Mouse (Mus musculus): ENCODE results near the gene Unc93b1.

Gene Unc93b1

GRCm38 (mm10) chr19:3935032-3935895 lies at the start of gene Unc93b1:
TSS of gene Unc93b1 (plus strand) at chr19:3935186.
- peak; percentile 41 for DNase-seq (ENCODE audit: low spot score)

DNA sequence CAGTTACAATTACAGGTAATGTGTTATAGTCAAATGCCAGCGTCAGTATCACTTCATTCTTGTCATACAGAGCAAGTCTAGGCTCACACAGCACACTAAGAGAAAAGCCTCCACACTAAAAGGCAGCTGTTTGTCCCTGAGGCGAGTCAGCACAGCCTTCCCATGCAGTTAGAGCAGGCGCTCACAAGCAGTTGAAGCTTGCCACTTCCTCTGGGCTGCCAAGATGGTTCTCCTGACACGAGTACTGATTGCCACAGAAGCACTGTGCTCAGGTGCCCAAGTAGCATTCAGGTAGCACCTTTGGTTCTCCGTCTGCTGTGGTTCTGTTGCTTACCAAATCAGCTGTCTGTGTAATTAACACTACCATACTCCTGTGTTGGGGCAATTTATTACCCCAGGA lies 45.9 kb upstream of the Unc93b1 start:
- no peak for DNase-seq (ENCODE audit: low spot score)

DNA sequence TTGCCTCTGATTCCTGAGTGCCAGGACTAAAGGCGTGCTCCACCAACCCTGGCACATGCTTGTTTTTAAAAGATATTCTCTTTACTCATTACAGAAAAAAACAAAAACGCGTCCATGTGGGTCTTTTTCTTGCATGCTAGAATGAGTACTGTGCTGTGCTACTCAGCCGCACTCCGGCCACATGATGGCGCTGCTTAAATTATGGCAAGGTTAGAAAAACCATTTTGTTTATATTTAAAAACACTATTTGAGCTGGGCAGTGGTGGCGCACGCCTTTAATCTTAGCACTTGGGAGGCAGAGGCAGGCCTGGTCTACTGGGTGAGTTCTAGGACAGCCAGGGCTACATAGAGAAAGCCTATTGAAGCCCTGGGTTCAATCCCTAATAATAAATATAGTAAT lies 44.8 kb upstream of the Unc93b1 start:
- DNase-seq (ENCODE audit: low spot score), result no peak

GRCm38 (mm10) chr19:3893545-3894116 lies 41.4 kb upstream of the Unc93b1 start:
- no peak for DNase-seq (ENCODE audit: low spot score)

DNA sequence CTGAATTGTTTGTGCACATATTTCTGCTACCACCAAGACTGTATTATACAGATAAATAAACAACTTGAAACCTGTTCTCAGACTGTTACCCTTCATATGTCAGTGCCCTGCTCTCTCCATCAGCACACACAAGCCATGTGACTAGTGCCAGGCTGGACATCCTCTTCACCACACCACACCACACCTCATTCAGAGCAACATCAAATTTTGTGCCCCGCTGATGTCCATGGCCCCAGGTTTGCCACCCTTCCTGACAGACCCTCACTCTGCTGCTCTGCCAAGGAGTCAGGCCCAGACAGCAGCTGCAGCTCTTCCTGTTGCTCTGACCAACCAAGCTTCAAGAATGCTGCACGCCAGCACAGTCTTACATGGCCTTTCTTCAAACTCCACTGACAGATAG lies 40.7 kb upstream of the Unc93b1 start:
- no peak for DNase-seq (ENCODE audit: low spot score)

GRCm38 (mm10) chr19:3895171-3895631 lies 39.8 kb upstream of the Unc93b1 start:
- no peak for DNase-seq (ENCODE audit: low spot score)

DNA sequence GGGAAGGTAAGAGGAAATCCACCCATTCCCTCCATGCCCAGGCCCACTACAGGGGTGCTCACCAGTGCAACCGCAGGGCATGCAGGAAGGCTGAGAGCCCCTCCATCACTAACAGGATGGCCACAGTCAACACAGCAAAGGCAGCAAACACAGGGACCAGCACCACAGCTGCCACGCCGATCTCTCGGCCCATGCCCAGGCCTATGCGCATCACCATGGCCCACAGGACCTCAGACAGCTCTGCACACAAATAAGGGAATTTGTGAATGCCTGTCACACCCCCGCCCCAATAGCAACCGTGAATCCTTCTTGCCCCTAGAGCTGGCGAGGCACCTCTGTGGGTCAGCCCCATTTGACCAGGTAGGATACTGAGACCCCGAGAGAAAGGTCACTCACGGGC lies 38.8 kb upstream of the Unc93b1 start:
- no peak for DNase-seq (ENCODE audit: low spot score)

DNA sequence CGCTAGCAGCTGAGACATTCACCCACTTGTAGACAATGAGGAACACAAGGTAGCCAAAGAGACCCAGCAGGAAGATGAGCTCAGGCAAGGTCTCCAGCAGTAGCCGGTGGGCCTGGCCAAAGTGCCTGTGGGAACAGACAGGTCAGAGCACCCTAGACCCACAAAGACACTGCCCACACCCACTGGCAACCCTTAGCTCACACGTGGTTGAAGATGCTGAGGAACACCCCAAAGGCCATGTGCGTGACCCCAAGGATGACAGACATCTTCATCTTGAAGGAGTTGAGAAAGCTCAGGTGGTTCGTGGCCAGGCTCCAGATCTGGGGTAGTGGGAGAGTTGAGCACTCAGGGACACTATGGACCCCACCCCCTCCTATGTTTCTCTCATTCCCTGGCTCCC lies 37.4 kb upstream of the Unc93b1 start:
- no peak for DNase-seq (ENCODE audit: low spot score)

GRCm38 (mm10) chr19:3898952-3899351 lies 36.0 kb upstream of the Unc93b1 start:
- DNase-seq (ENCODE audit: low spot score), result no peak

DNA sequence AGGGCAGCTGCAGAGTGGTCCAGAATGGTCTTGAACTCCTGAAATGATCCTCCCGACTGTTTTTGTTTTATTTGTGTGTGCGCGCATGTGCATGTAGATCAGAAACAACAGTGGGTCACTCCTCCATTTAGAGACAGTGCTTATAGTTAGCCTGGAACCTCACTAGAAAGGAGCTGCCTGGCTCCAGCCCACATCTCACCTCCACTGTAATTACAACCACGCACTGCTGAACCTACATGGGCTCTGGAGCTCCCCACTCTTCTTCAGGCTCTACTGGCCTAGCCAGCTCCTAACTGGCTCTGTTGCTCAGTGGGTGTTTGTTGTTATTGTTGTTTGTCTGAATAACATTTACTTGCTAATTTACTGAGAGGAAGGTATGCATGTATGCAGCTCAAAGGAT lies 35.4 kb upstream of the Unc93b1 start:
- no peak for DNase-seq (ENCODE audit: low spot score)

GRCm38 (mm10) chr19:3902966-3903365 lies 32.0 kb upstream of the Unc93b1 start:
- no peak for DNase-seq (ENCODE audit: low spot score)

DNA sequence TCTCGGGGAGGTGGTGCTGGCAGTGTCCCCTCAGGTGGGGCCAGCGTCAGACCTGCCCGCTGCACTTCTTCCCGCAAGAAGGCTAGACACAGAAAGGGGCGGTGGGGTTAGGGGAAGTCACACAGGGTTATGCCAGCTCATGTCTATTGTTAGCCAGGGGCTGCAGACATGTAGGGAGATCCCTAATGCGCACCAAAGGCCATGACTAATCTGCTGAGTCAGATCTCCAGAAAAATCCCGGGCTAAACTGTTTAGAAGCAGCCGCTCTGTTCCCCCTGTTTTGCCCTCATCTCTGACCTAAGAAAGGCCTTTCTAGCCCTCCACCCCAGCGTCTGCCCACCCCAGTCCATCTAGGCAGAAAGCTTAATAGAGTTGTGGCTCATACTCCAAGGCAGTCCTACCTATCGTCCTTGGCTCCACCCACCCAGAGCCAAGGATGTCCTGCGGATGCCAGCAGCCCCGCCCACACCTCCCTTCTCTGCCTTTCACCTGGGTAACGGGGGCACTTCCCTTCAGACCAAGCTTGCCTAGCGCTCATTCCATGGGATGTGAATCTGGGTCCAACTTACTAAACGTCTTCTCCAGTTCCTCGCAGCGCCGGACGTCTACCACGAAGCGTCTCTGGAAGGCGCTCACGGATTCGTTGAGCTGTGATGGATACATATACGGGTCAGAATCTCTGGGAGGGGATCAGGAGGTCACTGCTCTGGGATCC lies 31.2 kb upstream of the Unc93b1 start:
- DNase-seq (ENCODE audit: low spot score), result no peak

- no peak for DNase-seq (ENCODE audit: low spot score)
Observed at GRCm38 (mm10) chr19:3904363-3904675, 30.7 kb upstream of the Unc93b1 start.

- no peak for DNase-seq (ENCODE audit: low spot score)
Observed at GRCm38 (mm10) chr19:3905261-3905969, 29.6 kb upstream of the Unc93b1 start.

- DNase-seq (ENCODE audit: low spot score), result no peak
Observed at GRCm38 (mm10) chr19:3906326-3906725, 28.7 kb upstream of the Unc93b1 start.

- peak; percentile 59 for DNase-seq (ENCODE audit: low spot score)
Observed at GRCm38 (mm10) chr19:3906795-3907786, 27.9 kb upstream of the Unc93b1 start, which contains the start of gene Tcirg1. TSS of gene Tcirg1 (minus strand) at chr19:3907133.

GRCm38 (mm10) chr19:3907876-3908660 lies 26.9 kb upstream of the Unc93b1 start:
- no peak for DNase-seq (ENCODE audit: low spot score)

DNA sequence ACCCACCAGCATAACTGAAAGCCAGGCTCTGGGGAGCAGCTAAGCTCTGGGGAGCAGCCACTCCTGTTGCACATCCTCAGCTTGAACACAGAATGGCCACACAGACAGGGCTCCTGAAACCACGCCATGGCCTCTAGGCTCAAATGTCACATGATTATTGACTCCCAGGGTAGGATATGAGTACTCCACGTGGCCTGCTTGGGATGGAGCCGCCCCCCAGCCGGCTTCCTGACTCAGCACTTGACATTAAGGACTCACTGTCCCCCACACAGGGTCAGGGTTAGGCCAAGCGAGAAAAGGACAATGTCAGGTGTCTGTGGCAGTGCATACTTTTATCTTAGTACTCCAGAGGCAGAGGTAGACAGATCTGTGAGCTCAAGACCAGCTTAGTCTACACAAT lies 24.8 kb upstream of the Unc93b1 start:
- DNase-seq (ENCODE audit: low spot score), result no peak

GRCm38 (mm10) chr19:3912337-3913204 lies 22.4 kb upstream of the Unc93b1 start, which contains the start of gene Ndufs8:
TSS of gene Ndufs8 (minus strand) at chr19:3912774.
- DNase-seq (ENCODE audit: low spot score), result peak; percentile 90
